Mouse (Mus musculus) embryonic facial prominence, embryonic 14.5 days (tissue): Measurements from ENCODE around the gene Adamts16. TPM values are rescaled to one million over a fixed set of nuclear protein-coding genes. Genes with fewer than 3 reads are reported as not detected.

ENCODE experiments used
- polyA plus RNA-seq: library from polyadenylated mRNA; unstranded; fragments of >200 nt; fragmentation: Nextera tagmentation; extraction: Ambion mirVana; gene quantifications from 2 replicates; pipeline ENCODE4 v1.2.1, GENCODE M21; 2014

Adamts16 gene
- polyA plus RNA-seq, 1 experiment from 2014 or later, result 1.9 TPM

Other genes starting within 250 kb of the Adamts16 start
- 30.1 and 36.2 TPM in 2 replicates for gene Ice1, start 204.2 kb downstream of the Adamts16 start, polyA plus RNA-seq